Mouse (Mus musculus): Measurements from ENCODE around the gene Hc. TPM values are rescaled to one million over a fixed set of nuclear protein-coding genes. Genes with fewer than 3 reads are reported as not detected.

Gene Hc
- total RNA-seq, 2 experiments from 2014 or later: 0.40 TPM; not detected in 1

DNA sequence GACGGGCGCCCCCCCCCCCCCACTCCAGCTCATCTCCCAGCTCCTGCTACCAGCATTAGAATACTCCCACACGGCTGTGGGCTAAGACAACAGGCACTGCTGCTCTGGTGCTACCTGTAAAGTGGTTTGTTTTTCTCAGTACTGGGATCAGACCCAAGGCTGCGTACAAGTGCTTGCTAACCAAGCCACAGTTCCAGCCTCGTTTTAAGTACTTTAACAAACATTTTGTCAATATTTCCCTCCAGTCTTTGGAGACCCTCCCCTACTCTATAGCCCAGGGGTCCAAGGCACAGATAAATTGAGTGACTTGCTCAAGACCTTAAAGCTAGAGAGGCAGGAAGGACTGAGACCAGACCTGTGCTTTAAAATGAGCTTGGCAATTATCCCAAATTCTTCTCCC lies 100.8 kb downstream of the Hc start:
- DNase-seq (ENCODE audit: extremely low spot score in 1 of 2, low spot score in 1 of 2): no peak

DNA sequence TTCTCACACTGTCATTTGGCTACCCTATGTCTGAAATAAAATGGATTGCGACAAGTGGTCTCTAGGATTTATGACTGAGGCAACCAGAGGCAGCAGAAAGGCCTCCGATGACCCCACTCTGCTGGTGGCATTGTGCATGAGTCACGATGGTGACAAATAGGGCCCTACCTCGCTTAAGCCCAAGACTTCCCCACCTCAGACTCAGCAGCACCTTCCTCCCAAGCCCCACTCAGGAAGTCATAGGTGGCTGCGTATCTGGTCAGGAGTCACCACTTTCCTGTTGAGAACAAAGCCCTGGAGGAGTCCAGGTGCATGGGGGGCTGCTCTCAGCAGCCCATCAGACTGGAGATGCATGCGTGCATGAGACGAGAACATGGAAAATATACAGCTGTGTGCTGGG lies 102.7 kb downstream of the Hc start:
- no peak for DNase-seq (ENCODE audit: extremely low spot score in 1 of 2, low spot score in 1 of 2)

DNA sequence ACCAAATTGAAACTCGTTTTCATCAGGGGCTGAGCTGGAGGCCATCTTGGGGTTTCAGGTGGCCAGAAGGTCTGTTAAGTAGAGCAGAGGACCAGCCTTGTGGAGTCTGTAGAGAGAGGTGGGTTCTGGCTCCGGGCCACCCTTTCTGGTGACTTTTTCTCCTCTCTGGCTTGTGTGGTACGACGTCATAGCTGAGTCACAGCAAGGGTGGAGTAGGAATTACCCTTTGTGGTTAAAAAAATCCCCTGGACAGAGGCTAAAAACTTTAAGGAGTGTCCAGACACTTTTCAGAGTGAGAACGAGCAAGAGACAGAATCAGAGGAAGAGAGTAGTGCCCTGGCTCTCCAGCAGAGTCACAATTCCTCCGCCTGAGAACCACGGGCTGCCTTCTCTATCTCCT lies 103.2 kb downstream of the Hc start:
- DNase-seq (ENCODE audit: extremely low spot score in 1 of 2, low spot score in 1 of 2): no peak

DNA sequence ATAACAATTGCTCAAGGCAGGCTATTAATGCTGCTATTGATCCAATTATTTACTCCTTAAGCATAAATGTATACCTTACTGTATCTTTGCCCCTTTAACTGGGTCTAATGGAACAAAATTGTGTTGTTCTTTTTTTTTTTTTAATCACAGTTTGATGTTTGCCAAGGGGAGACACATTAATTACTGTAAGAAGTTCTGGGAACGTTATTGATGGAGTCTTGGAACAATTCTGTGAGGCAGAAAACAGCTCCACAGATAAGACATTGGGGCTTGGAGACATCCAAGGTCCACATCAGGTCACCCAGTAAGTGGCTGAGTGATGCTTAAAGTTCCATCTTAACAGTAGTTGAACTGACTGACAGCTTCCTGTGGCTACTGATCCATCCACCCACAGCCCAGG lies 103.8 kb downstream of the Hc start:
- no peak for DNase-seq (ENCODE audit: extremely low spot score in 1 of 2, low spot score in 1 of 2)

DNA sequence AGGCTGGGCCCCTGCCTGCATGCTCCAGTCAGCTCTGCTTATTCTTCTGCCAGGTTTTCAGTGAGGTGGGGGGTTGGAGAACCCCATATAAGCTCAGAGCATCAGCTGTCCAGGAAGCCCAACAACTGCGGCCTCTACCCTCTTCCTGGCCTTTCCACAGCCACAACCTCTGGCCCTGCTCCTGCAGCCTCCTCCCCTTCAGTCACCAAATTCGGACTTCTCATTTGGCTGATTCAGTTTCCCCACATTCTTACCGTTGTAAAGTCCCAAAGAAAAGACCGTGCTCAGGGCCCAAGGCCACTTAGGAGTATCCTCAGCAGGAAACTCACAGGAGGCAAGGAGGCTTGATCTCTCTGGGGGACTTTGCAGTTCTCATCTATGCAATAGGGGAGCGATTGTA lies 104.3 kb downstream of the Hc start:
- no peak for DNase-seq (ENCODE audit: extremely low spot score in 1 of 2, low spot score in 1 of 2)

DNA sequence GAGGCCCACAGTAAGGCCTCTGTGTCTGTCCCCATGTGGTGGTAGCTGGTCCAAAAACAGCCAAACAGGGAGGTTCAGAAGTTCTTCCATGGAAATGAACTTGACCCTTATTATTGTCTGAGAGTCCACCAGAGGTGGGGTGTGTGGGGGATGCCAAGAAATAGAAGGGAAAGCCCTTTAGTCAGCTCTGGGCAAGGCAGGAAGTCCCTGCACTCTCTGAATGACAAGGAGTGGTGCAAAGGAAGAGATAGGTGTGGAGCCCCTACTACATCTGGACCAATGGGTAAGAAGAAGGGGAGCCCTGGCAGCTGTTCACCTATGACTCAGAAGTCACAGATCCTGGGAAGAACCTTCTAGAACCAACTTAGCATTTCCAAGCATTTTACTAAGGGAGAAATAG lies 106.9 kb downstream of the Hc start:
- no peak for DNase-seq (ENCODE audit: extremely low spot score in 1 of 2, low spot score in 1 of 2)

DNA sequence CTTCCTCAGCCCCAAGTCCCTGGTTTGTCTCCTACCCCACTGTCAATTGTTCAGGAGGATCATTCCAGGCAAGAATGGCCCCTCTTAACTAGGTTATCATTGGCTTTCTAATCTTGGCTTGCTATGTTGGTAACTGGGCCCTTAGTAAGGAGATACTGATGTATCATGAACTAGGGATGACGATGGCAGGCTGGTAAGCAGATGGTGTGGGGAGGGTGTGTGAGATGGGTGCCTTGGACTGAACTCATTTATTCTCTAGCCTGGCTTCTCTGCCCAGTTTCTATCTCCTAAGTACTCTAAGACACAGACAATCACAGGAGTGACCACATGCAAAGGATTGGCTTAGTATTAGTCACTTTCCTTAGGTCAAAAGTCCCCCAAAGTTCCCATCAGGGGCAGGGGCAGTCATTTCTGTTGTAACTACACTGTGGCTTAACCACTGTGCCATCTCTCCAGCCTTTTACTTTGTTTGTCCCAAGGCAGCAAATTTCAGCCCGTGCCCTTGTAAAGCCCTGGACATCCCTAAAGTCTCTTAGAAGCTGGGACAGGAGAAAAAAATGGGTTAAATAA lies 107.6 kb downstream of the Hc start:
- DNase-seq (ENCODE audit: extremely low spot score in 1 of 2, low spot score in 1 of 2): no peak

DNA sequence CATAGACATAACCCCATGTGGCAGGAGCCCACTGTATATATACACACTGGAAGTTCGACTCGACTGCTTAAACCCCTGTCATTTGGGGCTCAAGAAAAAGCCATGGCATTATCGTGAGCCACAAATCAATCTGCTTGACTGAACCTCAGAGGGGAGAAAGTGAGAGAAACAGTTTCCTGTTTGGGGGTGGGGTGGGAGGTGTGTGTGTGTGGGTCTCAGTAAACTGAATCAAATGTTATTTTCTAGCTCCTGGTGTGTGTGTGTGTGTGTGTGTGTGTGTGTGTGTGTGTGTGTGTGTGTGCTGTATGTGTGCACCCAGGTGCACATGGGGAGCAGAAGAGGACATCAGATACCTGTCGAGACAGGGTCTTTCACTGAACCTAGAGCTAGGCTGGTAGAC lies 108.2 kb downstream of the Hc start:
- no peak for DNase-seq (ENCODE audit: extremely low spot score in 1 of 2, low spot score in 1 of 2)

DNA sequence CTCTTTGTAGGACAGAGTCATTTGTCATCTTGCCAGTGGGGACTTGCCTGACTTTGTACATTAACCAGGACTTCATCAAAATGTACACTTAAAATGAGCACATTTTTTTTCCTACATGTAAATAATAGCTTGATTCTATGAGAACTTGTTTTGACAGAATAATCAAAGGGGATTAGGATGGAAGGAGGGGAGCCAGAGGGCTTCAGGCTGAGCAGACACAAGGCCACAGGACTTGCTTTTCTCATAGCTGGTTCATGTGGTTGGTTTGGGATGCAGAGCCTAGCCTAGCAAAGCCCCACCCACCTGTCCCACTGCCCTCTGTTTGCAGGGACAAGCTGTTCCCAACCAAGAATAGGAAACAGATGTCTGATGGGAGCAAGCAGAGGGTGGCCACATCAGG lies 109.8 kb downstream of the Hc start:
- no peak for DNase-seq (ENCODE audit: extremely low spot score in 1 of 2, low spot score in 1 of 2)

DNA sequence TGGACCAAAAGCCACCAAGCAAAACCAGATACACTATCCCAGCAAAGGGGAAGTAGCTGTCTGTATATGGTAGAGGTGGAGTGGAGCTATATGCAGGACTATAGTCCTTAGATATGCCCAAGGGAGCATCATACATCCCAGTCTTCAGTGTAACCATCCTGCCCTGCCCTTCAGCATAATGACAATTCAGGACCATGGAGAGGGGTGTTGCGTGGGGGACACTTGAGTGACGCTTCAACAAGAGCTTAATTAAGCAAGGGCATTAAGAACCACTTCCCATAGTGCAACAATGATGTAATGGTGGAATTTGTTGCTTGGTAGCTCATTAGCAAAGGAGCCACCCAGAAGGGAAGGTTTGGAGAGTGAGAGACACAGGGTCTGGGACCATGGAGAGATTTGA lies 112.6 kb downstream of the Hc start:
- DNase-seq (ENCODE audit: extremely low spot score in 1 of 2, low spot score in 1 of 2): no peak

DNA sequence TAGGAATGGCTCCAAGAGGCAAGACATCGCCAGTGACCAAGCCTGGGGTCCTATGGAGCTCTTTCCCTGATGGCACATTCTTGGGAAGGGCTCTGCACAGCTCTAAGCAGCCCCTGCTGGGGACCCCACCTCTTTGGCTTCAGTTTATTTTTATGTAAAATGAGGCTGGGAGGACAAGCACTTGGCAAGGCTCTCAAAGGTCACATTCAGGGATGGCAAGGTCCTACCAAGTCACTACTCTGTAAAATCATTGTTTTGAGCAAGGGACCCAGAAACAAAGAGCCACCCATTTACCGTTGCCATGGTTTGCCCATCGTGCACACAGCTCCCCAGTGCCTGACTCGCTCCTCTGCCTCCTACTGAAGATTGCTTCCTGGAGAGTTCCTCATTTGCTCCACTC lies 115.2 kb downstream of the Hc start:
- DNase-seq (ENCODE audit: extremely low spot score in 1 of 2, low spot score in 1 of 2): no peak

DNA sequence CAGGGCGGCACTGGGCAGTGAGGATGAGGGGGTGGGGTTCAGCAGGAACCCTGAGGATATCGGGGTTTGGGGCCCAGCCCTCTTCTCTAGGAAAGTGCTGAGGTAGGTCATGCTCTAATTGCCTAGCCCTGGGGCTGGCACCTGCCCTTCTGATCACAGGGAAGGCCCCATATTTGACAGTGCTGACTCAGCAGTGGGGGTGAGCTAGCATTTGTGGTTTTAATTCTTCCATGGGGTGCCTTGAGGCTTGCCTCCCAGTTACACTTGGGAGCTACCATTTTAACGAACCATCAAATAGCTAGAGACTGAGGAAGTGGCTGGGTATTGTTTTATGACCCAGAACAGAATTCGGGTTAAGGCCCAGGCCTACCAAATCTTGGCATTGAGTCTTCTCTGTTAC lies 115.7 kb downstream of the Hc start:
- no peak for DNase-seq (ENCODE audit: extremely low spot score in 1 of 2, low spot score in 1 of 2)

DNA sequence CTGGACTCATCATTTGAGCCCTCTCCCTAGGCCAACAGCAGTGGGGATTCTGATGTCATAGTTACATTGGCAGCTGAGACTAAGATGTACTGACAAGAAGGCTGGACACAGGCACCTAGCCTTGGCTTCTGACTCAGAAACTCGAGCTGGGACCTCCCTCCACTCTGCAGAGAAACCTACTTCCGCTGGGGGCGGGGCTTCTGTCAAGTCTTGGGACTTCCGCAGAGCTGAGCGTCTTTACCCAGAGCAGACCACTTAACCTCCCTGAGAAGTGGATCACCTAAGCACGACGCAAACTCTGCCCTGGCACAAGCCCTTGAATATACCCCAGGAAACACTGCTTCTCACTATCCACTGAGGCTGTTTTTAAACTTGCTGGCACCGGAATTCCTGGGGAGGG lies 116.5 kb downstream of the Hc start:
- no peak for DNase-seq (ENCODE audit: extremely low spot score in 1 of 2, low spot score in 1 of 2)

DNA sequence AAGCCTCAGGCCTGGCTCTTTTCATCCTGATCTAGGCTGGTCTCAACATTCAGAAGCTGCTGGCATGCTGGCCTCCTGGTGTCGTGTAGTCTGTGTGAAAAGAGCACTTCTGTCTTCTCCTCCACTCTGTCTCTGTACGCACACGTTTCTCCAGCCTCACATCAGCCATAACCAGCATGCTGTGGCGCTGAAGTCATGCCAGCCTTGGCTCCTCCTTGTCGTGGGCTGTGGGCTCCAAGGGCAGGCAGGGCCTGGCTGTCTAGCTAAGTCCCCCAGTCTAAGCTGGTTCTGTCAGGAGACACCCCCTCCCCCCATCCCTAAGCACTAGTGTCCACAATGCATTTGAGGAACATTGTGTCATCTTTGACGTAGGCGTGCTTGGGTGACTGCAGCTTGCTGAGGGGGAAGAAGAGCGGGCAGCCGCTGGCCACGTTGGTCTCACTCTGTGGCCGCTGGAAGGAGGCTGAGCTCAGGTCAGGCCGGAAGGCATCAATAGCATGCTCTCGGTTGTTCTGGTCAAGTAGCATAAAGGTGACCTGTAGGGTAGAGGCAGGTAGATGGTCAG lies 117.6 kb downstream of the Hc start:
- DNase-seq (ENCODE audit: extremely low spot score in 1 of 2, low spot score in 1 of 2): no peak

DNA sequence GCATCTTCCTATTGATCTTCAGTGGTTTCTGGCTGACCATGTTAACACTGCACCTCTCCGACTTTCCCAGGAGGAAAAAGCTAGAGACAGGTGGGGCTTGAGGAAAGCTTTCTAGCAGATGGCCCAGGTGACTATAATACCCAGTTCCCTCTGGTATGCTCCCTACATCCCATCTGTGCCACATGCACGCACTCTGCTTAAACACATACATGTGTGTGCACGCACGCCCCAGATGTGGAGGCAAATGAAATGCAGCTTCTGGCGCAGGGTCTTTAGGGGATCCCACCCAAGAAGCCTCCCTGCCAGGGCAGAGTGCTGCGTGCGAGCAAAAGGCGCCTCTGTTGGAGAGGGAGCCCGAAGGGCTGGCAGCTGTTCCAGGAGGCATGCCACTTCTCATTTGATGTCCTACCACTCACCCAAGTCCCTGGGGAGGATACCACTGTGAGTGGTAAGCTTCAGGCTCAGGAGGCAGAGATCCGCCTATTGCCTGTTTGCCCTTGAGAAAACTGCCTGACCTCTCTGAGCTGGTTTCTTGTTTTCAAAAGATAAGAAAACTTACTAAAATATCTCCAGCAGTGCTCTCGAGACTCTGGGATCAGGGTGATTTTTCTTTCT lies 120.1 kb downstream of the Hc start:
- DNase-seq (ENCODE audit: extremely low spot score in 1 of 2, low spot score in 1 of 2): no peak

DNA sequence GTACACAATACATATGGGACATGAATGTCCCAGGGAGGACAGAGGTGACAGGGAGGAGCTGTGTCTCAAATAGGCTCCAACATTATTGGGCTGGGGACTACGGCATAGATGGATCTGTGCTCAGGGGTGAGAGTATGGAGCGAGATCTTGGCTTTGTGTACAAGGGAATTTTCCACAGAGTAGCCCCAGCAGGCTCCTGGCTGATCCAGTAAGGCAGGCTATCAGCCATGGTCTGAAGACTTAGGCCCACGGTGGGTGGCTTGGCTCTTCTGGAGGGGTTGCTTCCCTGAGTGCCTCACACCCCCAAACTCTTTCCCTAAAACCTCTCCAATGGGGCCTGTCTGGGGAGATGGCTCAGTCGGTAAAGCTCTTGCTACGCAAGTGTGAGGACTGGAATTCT lies 121.0 kb downstream of the Hc start:
- DNase-seq (ENCODE audit: extremely low spot score in 1 of 2, low spot score in 1 of 2): no peak

DNA sequence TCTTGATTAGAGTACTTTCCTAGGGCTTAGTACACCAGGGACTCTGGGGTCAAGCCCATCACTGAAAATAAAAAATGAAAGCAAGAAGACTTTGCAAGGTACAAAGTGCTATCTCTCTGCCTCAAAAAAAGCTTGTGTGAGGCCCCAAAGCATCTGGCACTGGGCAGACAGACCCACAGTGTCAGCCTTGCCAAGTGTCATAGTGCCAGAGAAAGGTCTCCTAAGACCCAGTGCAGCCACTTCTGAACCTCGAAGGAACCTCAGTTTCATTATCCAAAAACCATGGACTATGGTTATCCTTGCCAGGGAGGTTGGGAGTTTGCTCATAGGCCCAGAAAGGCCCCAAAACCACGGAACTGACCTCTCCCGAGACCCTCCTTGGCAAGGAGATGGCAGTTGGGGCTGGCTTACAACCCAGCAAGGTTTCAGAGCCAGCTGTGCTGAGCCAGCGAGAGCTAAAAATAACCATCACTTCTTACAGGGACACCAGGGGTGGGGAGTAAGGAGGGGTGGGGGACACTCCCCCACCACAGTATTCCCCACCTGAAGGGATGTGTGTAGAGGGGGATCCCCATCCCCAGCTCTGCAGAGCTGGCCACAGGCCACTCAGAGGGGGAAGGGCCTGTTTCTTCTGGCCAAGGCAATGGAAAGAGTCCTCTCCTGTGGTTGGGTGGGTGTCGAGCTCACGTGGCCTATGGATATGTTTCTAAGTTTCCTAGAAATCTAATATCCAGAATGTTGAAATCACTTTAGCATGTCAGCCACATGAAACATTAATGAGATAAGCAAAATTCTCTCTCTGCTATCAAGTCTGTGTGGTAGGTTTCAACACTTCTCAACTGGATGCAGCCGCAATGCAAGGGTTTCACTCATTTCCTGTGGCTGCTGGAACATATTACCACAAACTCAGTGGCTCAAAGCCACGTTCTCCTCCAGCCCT lies 122.7 kb downstream of the Hc start:
- DNase-seq (ENCODE audit: extremely low spot score in 1 of 2, low spot score in 1 of 2): no peak

DNA sequence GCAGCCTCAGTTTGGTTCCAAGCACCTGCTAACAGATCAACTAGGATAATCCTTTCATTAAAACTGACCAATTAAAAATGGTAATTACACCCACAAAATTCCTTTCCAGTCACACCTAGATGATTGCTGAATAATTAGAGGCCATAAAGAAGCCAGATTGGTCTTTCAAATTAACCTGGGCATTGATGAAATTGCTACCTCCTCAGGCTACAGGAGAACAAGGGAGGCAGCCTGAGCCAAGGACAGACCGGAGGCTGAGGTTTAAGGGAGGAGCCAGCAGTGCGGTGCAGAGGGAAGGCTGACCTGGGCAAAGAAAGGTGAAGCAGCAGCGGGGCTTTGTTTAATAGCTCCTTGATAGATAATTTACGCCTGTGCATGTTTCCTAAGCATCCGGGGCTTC lies 123.8 kb downstream of the Hc start:
- no peak for DNase-seq (ENCODE audit: extremely low spot score in 1 of 2, low spot score in 1 of 2)
